Mouse (Mus musculus) cortical plate, adult 2 months (tissue): Measurements from ENCODE around the gene Cacnb4.

Experiments used
- CTCF ChIP-seq: fragments of 200-500 bp; IDR thresholded peaks from 2 replicates; pipeline ENCODE4 v1.5.1; 2011; ENCODE audit warnings: mild to moderate bottlenecking, control low read depth, low read length; ENCODE audit not compliant: insufficient read depth; ENCODE audit errors: extremely low read depth
- POLR2A ChIP-seq: fragments of 200-500 bp; IDR thresholded peaks from 2 replicates; pipeline ENCODE4 v1.6.1; 2011; ENCODE audit warnings: mild to moderate bottlenecking, low read length, control low read depth; ENCODE audit not compliant: insufficient read depth; ENCODE audit errors: extremely low read depth

GRCm38 (mm10) chr2:52495097-52495694, 181.4 kb downstream of the Cacnb4 start:
- TF ChIP-seq CTCF (no peak), POLR2A (no peak)
